Mouse (Mus musculus): ENCODE data around the gene Mmp27.
A peak's percentile ranks its signal among the peaks of the same experiment; 100 is the strongest.

Mmp27 gene

GRCm38 (mm10) chr9:7571162-7571561 lies at the start of gene Mmp27:
TSS of gene Mmp27 (plus strand) at chr9:7571396.
- no peak for DNase-seq (ENCODE audit: low spot score in 2 of 2)

GRCm38 (mm10) chr9:7526255-7526940 lies 44.8 kb upstream of the Mmp27 start:
- no peak for DNase-seq (ENCODE audit: low spot score in 2 of 2)

GRCm38 (mm10) chr9:7542763-7543162 lies 28.4 kb upstream of the Mmp27 start:
- no peak for DNase-seq (ENCODE audit: low spot score in 2 of 2)

- no peak for DNase-seq (ENCODE audit: low spot score in 2 of 2)
Measured at GRCm38 (mm10) chr9:7544923-7545457, 26.2 kb upstream of the Mmp27 start.

GRCm38 (mm10) chr9:7545471-7545870 lies 25.7 kb upstream of the Mmp27 start:
- no peak for DNase-seq (ENCODE audit: low spot score in 2 of 2)

GRCm38 (mm10) chr9:7545920-7546319 lies 25.3 kb upstream of the Mmp27 start:
- DNase-seq (ENCODE audit: low spot score in 2 of 2): no peak

- DNase-seq (ENCODE audit: low spot score in 2 of 2): no peak
Measured at GRCm38 (mm10) chr9:7551943-7552342, 19.3 kb upstream of the Mmp27 start.

GRCm38 (mm10) chr9:7553536-7553935 lies 17.7 kb upstream of the Mmp27 start:
- no peak for DNase-seq (ENCODE audit: low spot score in 2 of 2)

GRCm38 (mm10) chr9:7554382-7554781 lies 16.8 kb upstream of the Mmp27 start:
- no peak for DNase-seq (ENCODE audit: low spot score in 2 of 2)

GRCm38 (mm10) chr9:7558221-7559017 lies 12.8 kb upstream of the Mmp27 start, which contains the start of gene Mmp8:
TSS of gene Mmp8 (plus strand) at chr9:7558456.
- DNase-seq (ENCODE audit: low spot score in 2 of 2): no peak

- no peak for DNase-seq (ENCODE audit: low spot score in 2 of 2)
Measured at GRCm38 (mm10) chr9:7560026-7560425, 11.2 kb upstream of the Mmp27 start.

GRCm38 (mm10) chr9:7567376-7567775 lies 3.8 kb upstream of the Mmp27 start:
- no peak for DNase-seq (ENCODE audit: low spot score in 2 of 2)

GRCm38 (mm10) chr9:7567923-7568322 lies 3.3 kb upstream of the Mmp27 start:
- DNase-seq (ENCODE audit: low spot score in 2 of 2): no peak

GRCm38 (mm10) chr9:7570485-7570884 lies 711 bp upstream of the Mmp27 start:
- DNase-seq (ENCODE audit: low spot score in 2 of 2): no peak

GRCm38 (mm10) chr9:7572188-7572587 lies 992 bp downstream of the Mmp27 start:
- no peak for DNase-seq (ENCODE audit: low spot score in 2 of 2)

- DNase-seq (ENCODE audit: low spot score in 2 of 2): no peak
Measured at GRCm38 (mm10) chr9:7572663-7573308, 1.6 kb downstream of the Mmp27 start.

- no peak for DNase-seq (ENCODE audit: low spot score in 2 of 2)
Measured at GRCm38 (mm10) chr9:7575526-7575925, 4.3 kb downstream of the Mmp27 start.

- no peak for DNase-seq (ENCODE audit: low spot score in 2 of 2)
Measured at GRCm38 (mm10) chr9:7577371-7577770, 6.2 kb downstream of the Mmp27 start.

- no peak for DNase-seq (ENCODE audit: low spot score in 2 of 2)
Measured at GRCm38 (mm10) chr9:7590063-7590462, 18.9 kb downstream of the Mmp27 start.

GRCm38 (mm10) chr9:7593272-7593812 lies 22.1 kb downstream of the Mmp27 start:
- DNase-seq (ENCODE audit: low spot score in 2 of 2): no peak

- DNase-seq (ENCODE audit: low spot score in 2 of 2): peak; percentile 75 to 76
Measured at GRCm38 (mm10) chr9:7594816-7595540, 23.8 kb downstream of the Mmp27 start.
